Mouse (Mus musculus) CH12.LX (cell line): ENCODE data around the gene Nfia. TPM values are rescaled to one million over a fixed set of nuclear protein-coding genes. Genes with fewer than 3 reads are reported as not detected.

ENCODE experiments used
- DNase-seq: peaks from one replicate; pipeline ENCODE4 v3.0.0-alpha.2; 2013; ENCODE audit errors: extremely low read depth
- H3K27ac ChIP-seq: 2 replicates; pipeline ENCODE4 v1.5.1; 2012; ENCODE audit warnings: low read depth, mild to moderate bottlenecking, control low read depth, moderate library complexity; ENCODE audit not compliant: insufficient read depth
- H3K27me3 ChIP-seq: replicated peaks from 2 replicates; pipeline ENCODE3; 2012; ENCODE audit warnings: inconsistent platforms
- H3K36me3 ChIP-seq, 2 experiments: replicated peaks in 1 of 2; 2 replicates each; pipeline versions ENCODE3 to v1.6.1; 2012; ENCODE audit warnings: inconsistent platforms in 1 of 2, low read length in 1 of 2, mild to moderate bottlenecking in 1 of 2, mixed read lengths in 1 of 2, moderate library complexity in 1 of 2; ENCODE audit not compliant: control insufficient read depth in 1 of 2, insufficient read depth in 1 of 2
- H3K4me1 ChIP-seq, 2 experiments: 2 replicates each; pipeline ENCODE4 v1.6.1; 2012; ENCODE audit warnings: inconsistent platforms in 1 of 2, moderate library complexity in 1 of 2; ENCODE audit not compliant: insufficient read depth in 2 of 2, control insufficient read depth in 1 of 2
- H3K4me2 ChIP-seq: 2 replicates; pipeline ENCODE4 v1.6.1; 2012; ENCODE audit warnings: low read depth, mild to moderate bottlenecking, control low read depth; ENCODE audit not compliant: poor library complexity, insufficient read depth, severe bottlenecking
- H3K4me3 ChIP-seq, 3 experiments: fragments of 150-350 bp in 1 of 3; sonication (generic) in 1 of 3; replicated peaks in 1 of 3; 2 replicates each; pipeline versions ENCODE3 to v1.5.1; 2011 to 2012; ENCODE audit warnings: low read depth in 2 of 3, low read length in 2 of 3, mild to moderate bottlenecking in 2 of 3, moderate library complexity in 2 of 3, control low read depth in 1 of 3, improper control_type of control experiment in 1 of 3, inconsistent platforms in 1 of 3, mixed read lengths in 1 of 3; ENCODE audit not compliant: poor library complexity in 1 of 3
- H3K79me2 ChIP-seq: replicated peaks from 2 replicates; pipeline ENCODE4 v1.6.1; 2012; ENCODE audit warnings: mild to moderate bottlenecking, moderate library complexity; ENCODE audit not compliant: control insufficient read depth, poor library complexity, insufficient read depth, severe bottlenecking; ENCODE audit errors: extremely low read depth
- H3K9ac ChIP-seq: 2 replicates; pipeline ENCODE4 v1.6.1; 2012; ENCODE audit warnings: low read depth, mild to moderate bottlenecking, control low read depth, moderate library complexity; ENCODE audit not compliant: insufficient read depth
- H3K9me3 ChIP-seq: replicated peaks from 2 replicates; pipeline ENCODE3; 2012; ENCODE audit warnings: low read length, inconsistent platforms, mixed read lengths
- BHLHE40 ChIP-seq: IDR thresholded peaks from 2 replicates; pipeline ENCODE4 v1.6.1; 2011; ENCODE audit warnings: mild to moderate bottlenecking, low read depth, low read length, improper control_type of control experiment
- EP300 ChIP-seq: IDR thresholded peaks from 2 replicates; pipeline ENCODE4 v1.6.1; 2011; ENCODE audit warnings: low read length, improper control_type of control experiment
- ETS1 ChIP-seq: conservative IDR thresholded peaks from 2 replicates; pipeline ENCODE4 v1.6.1; 2012; ENCODE audit warnings: low read depth, mild to moderate bottlenecking, inconsistent platforms, low read length, improper control_type of control experiment, moderate library complexity
- GABPA ChIP-seq: IDR thresholded peaks from 2 replicates; pipeline ENCODE4 v1.6.1; 2012; ENCODE audit warnings: low read depth, low read length, improper control_type of control experiment, inconsistent platforms; ENCODE audit not compliant: insufficient replicate concordance
- JUN ChIP-seq: IDR thresholded peaks from 2 replicates; pipeline ENCODE4 v1.6.1; 2011; ENCODE audit warnings: low read depth, mild to moderate bottlenecking, low read length, improper control_type of control experiment, moderate library complexity; ENCODE audit not compliant: insufficient read depth
- JUND ChIP-seq: conservative IDR thresholded peaks from 2 replicates; pipeline ENCODE4 v1.6.1; 2011; ENCODE audit warnings: low read depth, low read length, improper control_type of control experiment
- KAT2A ChIP-seq: IDR thresholded peaks from 2 replicates; pipeline ENCODE4 v1.6.1; 2012; ENCODE audit warnings: low read length, improper control_type of control experiment, inconsistent platforms; ENCODE audit not compliant: insufficient replicate concordance
- MAFK ChIP-seq: IDR thresholded peaks from 2 replicates; pipeline ENCODE4 v1.6.1; 2011; ENCODE audit warnings: low read length, improper control_type of control experiment; ENCODE audit not compliant: insufficient replicate concordance
- MAX ChIP-seq: IDR thresholded peaks from 2 replicates; pipeline ENCODE4 v1.6.1; 2011; ENCODE audit warnings: low read length, improper control_type of control experiment
- MAZ ChIP-seq: IDR thresholded peaks from 2 replicates; pipeline ENCODE4 v1.6.1; 2012; ENCODE audit warnings: low read depth, mild to moderate bottlenecking, inconsistent platforms, low read length, improper control_type of control experiment, moderate library complexity
- MYC ChIP-seq: IDR thresholded peaks from 2 replicates; pipeline ENCODE4 v1.6.1; 2011; ENCODE audit warnings: low read depth, mild to moderate bottlenecking, improper control_type of control experiment, low read length
- NELFE ChIP-seq: IDR thresholded peaks from 2 replicates; pipeline ENCODE4 v1.6.1; 2011; ENCODE audit warnings: low read depth, low read length, improper control_type of control experiment
- NRF1 ChIP-seq: IDR thresholded peaks from 2 replicates; pipeline ENCODE4 v1.6.1; 2014; ENCODE audit warnings: low read depth, mild to moderate bottlenecking, inconsistent platforms, low read length, improper control_type of control experiment, moderate library complexity
- POLR2AphosphoS2 ChIP-seq: IDR thresholded peaks from 2 replicates; pipeline ENCODE4 v1.6.1; 2011; ENCODE audit warnings: low read depth, low read length, improper control_type of control experiment
- RCOR1 ChIP-seq: conservative IDR thresholded peaks from 2 replicates; pipeline ENCODE4 v1.6.1; 2012; ENCODE audit warnings: low read depth, mild to moderate bottlenecking, inconsistent platforms, low read length, improper control_type of control experiment
- SMC3 ChIP-seq: IDR thresholded peaks from 2 replicates; pipeline ENCODE4 v1.6.1; 2011; ENCODE audit warnings: low read depth, low read length, improper control_type of control experiment
- TBP ChIP-seq: conservative IDR thresholded peaks from 2 replicates; pipeline ENCODE4 v1.6.1; 2011; ENCODE audit warnings: low read depth, low read length, improper control_type of control experiment
- TCF12 ChIP-seq: IDR thresholded peaks from 2 replicates; pipeline ENCODE4 v1.6.1; 2014; ENCODE audit warnings: low read depth, mild to moderate bottlenecking, inconsistent platforms, low read length, improper control_type of control experiment
- UBTF ChIP-seq: IDR thresholded peaks from 2 replicates; pipeline ENCODE4 v1.6.1; 2012; ENCODE audit warnings: low read depth, mild to moderate bottlenecking, inconsistent platforms, low read length, improper control_type of control experiment, moderate library complexity
- USF1 ChIP-seq: IDR thresholded peaks from 2 replicates; pipeline ENCODE4 v1.6.1; 2014; ENCODE audit warnings: low read depth, mild to moderate bottlenecking, inconsistent platforms, low read length, improper control_type of control experiment
- USF2 ChIP-seq: conservative IDR thresholded peaks from 2 replicates; pipeline ENCODE4 v1.6.1; 2011; ENCODE audit warnings: low read depth, low read length, improper control_type of control experiment
- ZC3H11A ChIP-seq: IDR thresholded peaks from 2 replicates; pipeline ENCODE4 v1.6.1; 2012; ENCODE audit warnings: low read depth, mild to moderate bottlenecking, inconsistent platforms, low read length, improper control_type of control experiment
- ZKSCAN1 ChIP-seq: IDR thresholded peaks from 2 replicates; pipeline ENCODE4 v1.6.1; 2012; ENCODE audit warnings: low read depth, inconsistent platforms, low read length, improper control_type of control experiment, borderline replicate concordance
- ZNF384 ChIP-seq: IDR thresholded peaks from 2 replicates; pipeline ENCODE4 v1.6.1; 2012; ENCODE audit warnings: low read depth, low read length, improper control_type of control experiment, inconsistent platforms
- dilution Hi-C: fragments of 300-500 bp; cut with MboI; formaldehyde crosslinking; loops from 2 replicates; pipeline ENCODE4 v1.14.3; 2020; ENCODE audit warnings: low sequenced_read_pairs; ENCODE audit not compliant: extremely low pct_unique_long_range_greater_than_20kb, extremely low pct_ligation_motif_present
- in situ Hi-C: fragments of 300-500 bp; cut with MboI; formaldehyde crosslinking; loops from 3 replicates; pipeline ENCODE4 v1.14.3; 2019; ENCODE audit warnings: low sequenced_read_pairs, low pct_ligation_motif_present, low pct_unique_long_range_greater_than_20kb, mixed read lengths
- polyA plus RNA-seq: library from polyadenylated mRNA; unstranded; fragments of >175 nt; gene quantifications from 2 replicates; pipeline ENCODE4 v1.2.1, GENCODE M21; 2012; ENCODE audit warnings: low read depth; ENCODE audit not compliant: insufficient read length
- total RNA-seq, 2 experiments: library from RNA; depleted of rRNA; stranded (reverse); fragments of 300-350 nt in 1 of 2; fragments of >200 nt in 1 of 2; gene quantifications; 2 replicates each; pipeline ENCODE4 v1.2.3; 2012 to 2014

The Nfia gene
- total and polyA plus RNA-seq, 3 experiments: not detected

DNA sequence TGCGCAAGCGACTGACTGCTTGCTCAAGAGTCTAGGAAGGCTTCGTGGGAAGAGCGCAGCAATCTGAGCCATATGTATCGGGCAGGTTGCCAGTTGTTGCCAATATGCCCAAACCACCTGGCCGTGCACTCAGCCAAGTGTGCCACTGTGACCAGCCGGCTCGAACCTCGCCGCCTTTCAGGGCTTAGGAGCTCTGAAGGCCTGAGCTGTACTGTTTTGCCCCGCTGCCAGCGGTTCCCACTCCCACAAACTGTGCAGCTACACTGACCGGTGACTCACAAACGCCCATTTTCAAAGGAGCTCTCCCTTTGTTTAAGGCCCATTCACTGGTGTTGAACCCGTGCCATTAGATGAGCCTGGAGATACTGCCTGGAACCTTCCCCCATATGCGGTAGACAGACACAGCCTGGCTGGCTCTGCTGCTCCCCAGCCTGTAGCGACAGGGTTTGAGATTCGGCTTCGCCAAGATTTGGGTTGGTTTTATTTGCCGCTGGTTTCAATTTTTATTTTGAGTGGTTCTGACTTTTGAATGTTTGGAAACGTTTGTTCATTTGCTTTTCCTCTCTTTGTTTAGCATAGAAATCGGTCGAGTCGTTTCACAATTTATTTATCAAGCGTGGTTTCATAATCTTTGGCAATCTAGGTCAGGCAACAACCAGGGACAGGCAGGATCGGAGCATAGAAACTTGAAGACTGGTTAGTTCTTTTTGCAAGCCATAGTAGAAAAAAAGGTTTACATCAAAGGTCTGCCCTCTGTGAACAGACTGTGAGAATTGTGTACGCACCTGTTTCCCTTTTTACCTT, 138.4 kb downstream of the Nfia start:
- dilution Hi-C loops (no loop called here), in situ Hi-C loops (no loop called here)
- TF ChIP-seq GABPA: no peak
- no peak for TF ChIP-seq NELFE
- no peak for TF ChIP-seq POLR2AphosphoS2
- TF ChIP-seq MAZ: no peak
- no peak for TF ChIP-seq NRF1
- TF ChIP-seq ZC3H11A: no peak
- TF ChIP-seq KAT2A: no peak
- TF ChIP-seq UBTF: no peak
- TF ChIP-seq MAX: no peak
- no peak for TF ChIP-seq USF1
- no peak for TF ChIP-seq SMC3
- no peak for TF ChIP-seq MAFK
- TF ChIP-seq MYC: no peak
- no peak for TF ChIP-seq ZKSCAN1
- no peak for TF ChIP-seq BHLHE40
- no peak for TF ChIP-seq ETS1
- no peak for TF ChIP-seq TBP
- Histone ChIP-seq H3K9ac (no peak overlapping the region), H3K4me1 (no peaks in the 10 kb centered on the region), H3K36me3 (no peaks in the 10 kb centered on the region), H3K27ac (no peak overlapping the region), H3K27me3 (no peaks in the 10 kb centered on the region), H3K79me2 (no peaks in the 10 kb centered on the region), H3K4me3 (no peak overlapping the region), H3K4me2 (no peak overlapping the region), H3K9me3 (peaks cover 47% of the 10 kb centered on the region)
- no peak for DNase-seq

DNA sequence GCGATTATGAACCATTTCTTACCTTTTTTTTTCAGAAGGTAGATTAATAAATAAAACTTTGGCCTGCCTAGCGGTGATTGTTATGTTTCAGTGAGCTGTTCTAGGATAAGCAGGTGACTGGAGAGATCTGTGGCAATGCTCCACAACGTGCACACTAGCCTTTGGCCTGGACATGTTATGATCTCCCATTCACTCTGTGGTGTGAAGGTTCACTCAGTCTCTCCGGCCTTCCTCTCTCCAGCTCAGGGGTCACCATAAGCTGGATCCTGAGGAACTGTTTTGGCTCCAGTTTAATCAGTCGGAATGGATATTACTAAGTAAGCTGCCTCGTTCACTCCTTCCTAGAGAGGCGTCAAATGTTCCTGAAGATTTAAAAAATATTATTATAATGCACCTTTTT, 139.2 kb downstream of the Nfia start:
- DNase-seq: no peak
- TF ChIP-seq EP300 (no peak), ZNF384 (no peak), RCOR1 (no peak), MAX (no peak), USF2 (no peak), TCF12 (no peak), GABPA (no peak), JUN (no peak), JUND (no peak)
- Histone ChIP-seq H3K9me3 (peaks cover 46% of the 10 kb centered on the region), H3K4me3 (no peak overlapping the region), H3K27ac (no peak overlapping the region), H3K79me2 (no peaks in the 10 kb centered on the region), H3K27me3 (no peaks in the 10 kb centered on the region), H3K9ac (no peak overlapping the region), H3K4me2 (no peak overlapping the region), H3K36me3 (no peaks in the 10 kb centered on the region), H3K4me1 (no peaks in the 10 kb centered on the region)
- in situ Hi-C loops (no loop called here), dilution Hi-C loops (no loop called here)
